Mouse (Mus musculus) kidney, embryonic 16.5 days (tissue): ENCODE measurements around the gene Gsk3b. TPM values are rescaled to one million over a fixed set of nuclear protein-coding genes. Genes with fewer than 3 reads are reported as not detected.
A peak's percentile ranks its signal among the peaks of the same experiment; 100 is the strongest.

Experiments
- ATAC-seq: fragments of 200-750 bp; cut with Nextera tagmentation; 2 replicates; pipeline ENCODE4 v1.8.0; 2017; ENCODE audit warnings: moderate TSS enrichment; ENCODE audit not compliant: low FRiP score, low TSS enrichment
- H3K27ac ChIP-seq: fragments of 300-500 bp; sonication (generic); 2 replicates; pipeline ENCODE4 v1.5.1; 2014; ENCODE audit warnings: low read length
- H3K27me3 ChIP-seq: fragments of 300-500 bp; sonication (generic); 2 replicates; pipeline ENCODE4 v1.6.1; 2014; ENCODE audit warnings: low read length, control low read depth, mixed read lengths; ENCODE audit not compliant: insufficient read depth
- H3K36me3 ChIP-seq: fragments of 300-500 bp; sonication (generic); 2 replicates; pipeline ENCODE4 v1.6.1; 2014; ENCODE audit warnings: low read length, control low read depth, mixed read lengths; ENCODE audit not compliant: insufficient read depth
- H3K4me1 ChIP-seq: fragments of 300-500 bp; sonication (generic); 2 replicates; pipeline ENCODE4 v1.6.1; 2014; ENCODE audit warnings: low read length, control low read depth, mixed read lengths; ENCODE audit not compliant: insufficient read depth
- H3K4me2 ChIP-seq: fragments of 300-500 bp; sonication (generic); replicated peaks from 2 replicates; pipeline ENCODE4 v1.6.1; 2014; ENCODE audit warnings: low read depth, low read length
- H3K4me3 ChIP-seq: fragments of 300-500 bp; sonication (generic); 2 replicates; pipeline ENCODE4 v1.5.1; 2014; ENCODE audit warnings: mild to moderate bottlenecking, low read length
- H3K9ac ChIP-seq: fragments of 300-500 bp; sonication (generic); replicated peaks from 2 replicates; pipeline ENCODE4 v1.6.1; 2014; ENCODE audit warnings: low read length
- H3K9me3 ChIP-seq: fragments of 300-500 bp; sonication (generic); 2 replicates; pipeline ENCODE4 v1.6.1; 2016; ENCODE audit warnings: low read length, control low read depth
- WGBS: fragments of 180-500 bp; shearing (Covaris S2); extraction: QIAGEN DNeasy Blood & Tissue Kit; methylation state at CpG from one replicate; pipeline ENCODE4 v1.1.7; 2014; 5-methylcytosine and 5-hydroxymethylcytosine counted together
- polyA plus RNA-seq: library from polyadenylated mRNA; unstranded; fragments of >200 nt; fragmentation: Nextera tagmentation; extraction: Ambion mirVana; gene quantifications from 2 replicates; pipeline ENCODE4 v1.2.1, GENCODE M21; 2015

Gene Gsk3b
- polyA plus RNA-seq, 1 experiment from 2014 or later, result 50.3 TPM

DNA sequence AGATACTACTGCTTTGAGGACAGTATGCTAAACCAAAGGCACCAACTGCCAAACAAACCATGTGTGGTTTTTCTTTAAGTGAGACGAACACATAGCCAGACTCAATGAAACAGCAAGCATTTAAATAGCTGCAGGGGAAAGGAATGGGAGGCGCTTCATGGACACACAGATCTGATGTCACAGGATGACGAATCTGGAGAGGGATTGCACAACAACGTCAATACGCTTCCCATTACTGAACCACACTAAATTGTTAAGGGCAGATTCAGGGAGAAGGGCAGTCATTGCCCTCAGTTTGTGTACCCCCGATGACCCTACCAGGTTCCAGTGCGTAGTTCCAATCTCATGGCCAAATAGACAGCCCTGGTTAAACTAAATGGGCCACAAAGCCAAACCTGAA, 197.0 kb downstream of the Gsk3b start:
- no peak overlapping the region for H3K9ac ChIP-seq
- no peaks in the 10 kb centered on the region for H3K36me3 ChIP-seq
- no peak for ATAC-seq
- no peak overlapping the region for H3K27ac ChIP-seq
- no peak overlapping the region for H3K4me2 ChIP-seq
- 75% methylated on average over 7 of the region's 7 CpGs for WGBS
- H3K4me3 ChIP-seq, result no peak overlapping the region
- no peaks in the 10 kb centered on the region for H3K9me3 ChIP-seq
- H3K27me3 ChIP-seq, result no peaks in the 10 kb centered on the region
- peaks cover 10% of the 10 kb centered on the region for H3K4me1 ChIP-seq

DNA sequence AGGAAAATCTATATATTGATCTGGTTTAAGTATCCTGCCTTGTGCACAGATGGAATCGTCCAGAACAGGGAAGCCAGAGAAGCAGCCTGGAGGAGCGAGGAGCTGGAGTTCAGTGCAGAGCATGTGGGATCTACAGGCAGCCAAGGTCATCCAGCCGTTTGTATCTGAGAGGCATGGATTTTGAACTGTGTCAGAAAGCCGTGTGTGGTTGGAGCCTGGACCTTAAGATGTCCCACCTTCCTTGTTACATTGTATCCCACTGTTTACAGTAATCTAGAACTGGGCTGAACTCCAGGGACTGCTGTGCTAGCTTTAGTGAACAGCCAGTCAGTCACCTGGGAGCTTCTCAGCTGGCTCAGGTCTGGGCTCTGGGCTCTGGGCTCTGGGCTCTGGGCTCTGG, 197.7 kb downstream of the Gsk3b start:
- peaks cover 10% of the 10 kb centered on the region for H3K4me1 ChIP-seq
- H3K27ac ChIP-seq, result no peak overlapping the region
- H3K4me2 ChIP-seq, result no peak overlapping the region
- WGBS, result 71% methylated on average over 4 of the region's 4 CpGs
- no peaks in the 10 kb centered on the region for H3K36me3 ChIP-seq
- H3K9me3 ChIP-seq, result no peaks in the 10 kb centered on the region
- H3K4me3 ChIP-seq, result no peak overlapping the region
- no peak overlapping the region for H3K9ac ChIP-seq
- H3K27me3 ChIP-seq, result no peaks in the 10 kb centered on the region
- no peak for ATAC-seq

DNA sequence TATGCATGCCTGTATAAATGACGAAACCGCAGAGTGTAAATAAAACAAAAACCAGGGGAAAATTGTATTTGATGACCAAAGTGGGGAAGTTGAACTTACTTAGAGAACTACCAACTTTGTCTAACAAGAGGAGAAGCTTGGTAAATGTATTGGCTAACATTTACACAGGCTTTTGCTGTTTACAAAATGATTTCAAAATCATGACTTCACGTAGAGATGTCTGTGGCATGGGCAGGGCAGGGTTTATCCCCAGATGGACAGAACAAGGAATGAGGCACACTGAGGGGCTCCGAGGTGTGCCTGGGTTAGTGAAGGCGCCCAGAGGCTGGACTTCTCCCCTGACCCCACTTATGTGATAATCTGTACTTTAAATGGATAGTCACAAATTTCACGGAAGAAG, 198.6 kb downstream of the Gsk3b start:
- no peaks in the 10 kb centered on the region for H3K36me3 ChIP-seq
- WGBS, result 83% methylated on average over 6 of the region's 6 CpGs
- no peaks in the 10 kb centered on the region for H3K27me3 ChIP-seq
- no peak overlapping the region for H3K4me2 ChIP-seq
- H3K27ac ChIP-seq, result no peak overlapping the region
- ATAC-seq, result no peak
- H3K9me3 ChIP-seq, result no peaks in the 10 kb centered on the region
- peaks cover 10% of the 10 kb centered on the region for H3K4me1 ChIP-seq
- no peak overlapping the region for H3K4me3 ChIP-seq
- no peak overlapping the region for H3K9ac ChIP-seq

DNA sequence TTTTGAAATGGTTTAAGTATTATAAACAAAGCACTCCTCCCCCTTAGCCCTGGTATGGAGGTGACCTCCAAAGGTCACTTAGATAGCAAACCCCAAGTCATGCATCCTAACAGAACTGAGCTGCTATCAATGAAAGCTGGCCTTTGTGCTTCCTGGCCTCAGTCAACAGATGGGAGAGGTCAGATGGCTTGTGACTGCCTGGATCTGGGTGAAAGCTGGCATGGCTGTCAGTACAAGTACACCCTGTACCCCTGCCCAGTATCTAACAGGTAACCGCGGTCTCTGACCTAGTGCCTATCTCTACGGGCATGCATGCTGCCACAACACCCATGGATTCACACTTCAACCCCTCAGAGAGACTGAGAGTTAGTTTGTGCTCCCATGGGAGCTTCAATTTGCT, 199.0 kb downstream of the Gsk3b start:
- Histone ChIP-seq H3K9ac (no peak overlapping the region), H3K27me3 (no peaks in the 10 kb centered on the region), H3K9me3 (no peaks in the 10 kb centered on the region), H3K4me1 (peaks cover 10% of the 10 kb centered on the region), H3K4me2 (no peak overlapping the region), H3K36me3 (no peaks in the 10 kb centered on the region), H3K4me3 (no peak overlapping the region), H3K27ac (no peak overlapping the region)
- whole genome bisulfite sequencing, result 87% methylated on average over 3 of the region's 3 CpGs
- ATAC-seq, result no peak

DNA sequence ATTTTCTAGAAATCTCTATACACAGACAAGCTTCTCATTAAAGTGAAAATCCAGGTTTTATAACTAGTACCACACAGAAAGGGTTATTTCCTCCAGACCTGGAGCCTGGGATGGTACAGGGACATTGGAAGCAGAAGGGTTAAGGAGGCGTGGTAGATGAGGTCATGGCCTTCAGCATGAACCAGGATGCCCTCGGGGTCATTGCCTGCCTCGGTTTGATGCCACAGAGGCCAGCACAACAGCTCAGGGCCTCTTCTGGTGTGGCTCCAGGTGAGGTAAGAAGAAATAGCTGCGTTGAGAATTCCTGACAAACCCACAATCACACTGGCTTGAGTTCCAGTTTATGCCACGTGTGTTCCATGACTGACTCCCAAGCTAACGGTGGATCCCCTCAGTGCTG, 200.1 kb downstream of the Gsk3b start:
- no peak for ATAC-seq
- no peak overlapping the region for H3K4me2 ChIP-seq
- H3K9ac ChIP-seq, result no peak overlapping the region
- H3K27ac ChIP-seq, result no peak overlapping the region
- H3K4me3 ChIP-seq, result no peak overlapping the region
- H3K36me3 ChIP-seq, result no peaks in the 10 kb centered on the region
- peaks cover 7% of the 10 kb centered on the region for H3K4me1 ChIP-seq
- H3K27me3 ChIP-seq, result no peaks in the 10 kb centered on the region
- H3K9me3 ChIP-seq, result no peaks in the 10 kb centered on the region
- WGBS, result 14% methylated on average over 6 of the region's 6 CpGs

DNA sequence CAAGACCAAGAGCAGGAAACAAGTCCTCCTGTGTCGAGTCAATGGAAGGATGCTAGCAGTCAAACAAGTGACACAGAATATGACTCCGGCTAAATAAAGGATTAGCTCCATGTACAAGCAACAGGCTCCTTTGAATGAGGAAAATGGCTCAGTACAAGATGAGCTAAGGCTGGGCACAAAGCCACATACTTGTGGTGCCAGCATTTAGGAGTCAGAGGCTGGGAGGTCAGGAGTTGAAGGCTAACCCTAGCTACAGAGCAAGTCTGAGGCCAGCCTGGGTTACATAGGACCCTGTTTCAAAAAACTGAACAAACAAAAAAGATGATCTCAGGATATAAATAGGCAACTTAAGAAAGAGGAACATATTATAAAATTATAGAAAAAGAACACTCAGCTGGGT, 201.3 kb downstream of the Gsk3b start:
- Histone ChIP-seq H3K4me2 (no peak overlapping the region), H3K4me3 (no peak overlapping the region), H3K9me3 (no peaks in the 10 kb centered on the region), H3K27me3 (no peaks in the 10 kb centered on the region), H3K4me1 (peaks cover 11% of the 10 kb centered on the region), H3K9ac (no peak overlapping the region), H3K36me3 (no peaks in the 10 kb centered on the region), H3K27ac (no peak overlapping the region)
- ATAC-seq, result no peak
- 70% methylated on average over 2 of the region's 2 CpGs for WGBS

DNA sequence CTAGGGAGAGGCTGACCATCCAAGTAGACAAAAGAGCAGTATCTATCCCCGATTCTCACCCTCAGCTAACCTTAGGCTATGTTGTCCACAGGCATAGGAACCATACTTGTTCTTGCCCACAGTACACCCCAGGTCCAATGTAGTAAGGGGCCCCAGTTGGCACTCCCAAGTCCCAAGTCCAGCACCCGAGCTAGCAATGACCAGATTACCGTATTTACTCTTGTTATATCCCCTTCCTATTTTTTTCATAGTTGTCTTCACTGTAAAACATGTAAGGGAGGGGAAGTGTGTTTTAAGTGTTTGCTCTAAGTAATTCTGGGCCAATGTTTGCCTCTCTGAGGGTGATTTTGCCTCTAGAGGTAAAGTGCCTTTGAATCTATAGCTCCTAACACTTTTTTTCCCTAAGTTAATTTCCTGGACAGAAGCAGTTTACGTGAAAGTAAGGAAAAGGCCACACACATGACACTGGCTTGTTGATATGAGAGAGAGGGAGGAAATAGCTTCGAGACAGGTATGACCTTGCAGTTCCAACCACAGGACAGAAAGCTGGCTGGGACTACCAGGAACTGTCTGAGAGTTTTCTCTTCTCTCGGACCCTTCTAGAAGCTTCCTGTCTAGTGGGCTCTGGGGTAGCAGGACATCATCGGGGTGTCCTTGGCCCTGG, 206.0 kb downstream of the Gsk3b start, which contains the start of gene Nr1i2:
Nr1i2 (minus strand) TSS at position 140 of the 664 bp plus-strand sequence.
- 0 out of 2 replicates have a peak within 1 kb of the TSS, but pooled peaks have one; percentile 1 for H3K27ac ChIP-seq
- H3K4me2 ChIP-seq, result no peak within 1 kb of the TSS
- no peak within 1 kb of the TSS for H3K9ac ChIP-seq
- H3K4me3 ChIP-seq, result no peak within 1 kb of the TSS
- ATAC-seq, result no peak
- no peaks in the 10 kb centered on the region for H3K9me3 ChIP-seq
- 55% methylated on average over 7 of the region's 7 CpGs for WGBS
- H3K36me3 ChIP-seq, result no peaks in the 10 kb centered on the region
- H3K27me3 ChIP-seq, result no peaks in the 10 kb centered on the region
- peaks cover 9% of the 10 kb centered on the region for H3K4me1 ChIP-seq

DNA sequence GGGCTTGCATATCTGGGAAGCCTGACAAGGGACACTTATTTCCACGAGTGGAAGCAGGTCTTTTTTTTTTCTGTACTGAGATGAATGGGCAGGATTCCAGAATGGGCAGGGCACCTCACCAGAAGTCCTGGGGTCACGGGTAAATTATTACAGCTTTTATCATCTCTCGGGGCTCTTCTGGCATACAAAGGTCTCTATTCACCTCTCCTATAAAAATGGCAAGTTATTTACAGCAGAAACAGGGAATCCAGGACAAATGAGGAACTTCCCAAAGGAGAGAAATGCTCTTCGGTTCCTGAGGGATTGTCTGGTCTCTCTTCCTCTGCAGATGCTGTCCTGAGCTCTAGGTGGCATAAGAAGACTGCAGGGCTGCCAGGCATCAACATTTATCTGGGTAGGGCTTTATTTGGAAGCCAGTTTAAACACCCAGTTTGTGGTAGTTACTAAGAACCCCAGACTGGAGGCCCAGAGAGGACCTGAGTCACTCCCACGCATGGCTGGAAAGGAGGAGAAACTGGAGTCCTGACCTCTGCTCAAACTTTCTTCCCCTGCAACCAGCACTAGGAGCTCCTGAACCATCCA, 206.6 kb downstream of the Gsk3b start:
- Histone ChIP-seq H3K27ac (0 out of 2 replicates have a peak overlapping the region, but pooled peaks have one; percentile 1), H3K9me3 (no peaks in the 10 kb centered on the region), H3K27me3 (no peaks in the 10 kb centered on the region), H3K4me3 (no peak overlapping the region), H3K9ac (no peak overlapping the region), H3K36me3 (no peaks in the 10 kb centered on the region), H3K4me2 (no peak overlapping the region), H3K4me1 (peaks cover 9% of the 10 kb centered on the region)
- WGBS, result 29% methylated on average over 5 of the region's 5 CpGs
- peak; percentile 57; the same call in 1 of the 2 replicates for ATAC-seq
